Mouse (Mus musculus) stomach, postnatal 0 days (tissue): Measurements from ENCODE around the gene Slc15a3.

Experiments
- CTCF ChIP-seq: IDR thresholded peaks from 2 replicates; pipeline ENCODE4 v1.5.1; 2016; ENCODE audit warnings: antibody characterized with exemption, low read depth, mild to moderate bottlenecking, moderate library complexity
- EP300 ChIP-seq: optimal IDR thresholded peaks from 2 replicates; pipeline ENCODE3; 2016; ENCODE audit warnings: antibody characterized with exemption

GRCm38 (mm10) chr19:10904512-10904911, 65.0 kb downstream of the Slc15a3 start:
- TF ChIP-seq CTCF (no peak), EP300 (no peak)
